Mouse (Mus musculus): ENCODE results near the gene Piwil4.
A peak's percentile ranks its signal among the peaks of the same experiment; 100 is the strongest.

Gene Piwil4

DNA sequence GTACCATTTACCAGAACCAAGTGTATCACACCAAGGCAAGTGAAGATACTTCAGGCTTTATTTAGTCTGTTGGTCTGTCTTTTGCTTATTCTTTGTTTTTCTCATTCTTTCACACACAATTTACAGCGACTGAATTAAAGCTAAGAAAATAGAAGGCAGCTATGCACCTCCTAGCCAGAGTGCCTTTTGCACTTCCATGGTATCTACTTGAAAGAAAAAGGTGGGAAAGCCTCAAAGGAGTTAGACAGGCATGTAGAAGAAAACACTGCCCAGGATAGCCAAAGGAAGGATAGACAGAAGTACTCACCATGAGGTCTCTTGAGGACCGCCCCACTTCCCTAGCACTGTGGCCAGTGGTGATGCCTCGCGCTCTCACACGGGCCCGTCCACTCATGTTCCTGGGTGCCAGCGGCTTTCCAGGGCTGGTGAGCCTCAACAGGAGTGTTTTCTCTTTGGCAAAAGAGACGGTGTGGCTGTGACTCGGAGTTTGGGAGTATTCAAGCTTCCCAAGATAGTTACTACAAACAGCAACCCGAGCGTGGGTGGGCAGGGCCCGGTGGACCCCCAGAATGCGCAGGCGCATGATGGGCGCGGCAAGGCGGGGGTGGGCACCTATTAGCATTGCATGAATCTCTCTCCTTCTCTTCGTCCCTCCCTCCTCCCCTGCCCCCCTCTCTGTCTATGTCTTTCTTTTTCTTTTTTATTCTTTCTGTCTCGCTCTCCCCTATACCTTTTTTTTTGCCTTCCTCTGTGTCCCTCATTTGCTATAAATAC lies at the start of gene Piwil4:
Gene Piwil4, minus strand, starts transcription at position 583 of the 774 bp plus-strand sequence.
- DNase-seq (ENCODE audit: low read depth, low spot score): no peak

GRCm38 (mm10) chr9:14787356-14787755 lies 46.8 kb upstream of the Piwil4 start:
- no peak for DNase-seq (ENCODE audit: low read depth, low spot score)

- peak; percentile 98 for DNase-seq (ENCODE audit: low read depth, low spot score)
Observed at GRCm38 (mm10) chr9:14784039-14785002, 43.8 kb upstream of the Piwil4 start, which contains the start of the genes Mre11a and Ankrd49. TSS of gene Mre11a (plus strand) at chr9:14784654. TSS of gene Ankrd49 (minus strand) at chr9:14784856.

DNA sequence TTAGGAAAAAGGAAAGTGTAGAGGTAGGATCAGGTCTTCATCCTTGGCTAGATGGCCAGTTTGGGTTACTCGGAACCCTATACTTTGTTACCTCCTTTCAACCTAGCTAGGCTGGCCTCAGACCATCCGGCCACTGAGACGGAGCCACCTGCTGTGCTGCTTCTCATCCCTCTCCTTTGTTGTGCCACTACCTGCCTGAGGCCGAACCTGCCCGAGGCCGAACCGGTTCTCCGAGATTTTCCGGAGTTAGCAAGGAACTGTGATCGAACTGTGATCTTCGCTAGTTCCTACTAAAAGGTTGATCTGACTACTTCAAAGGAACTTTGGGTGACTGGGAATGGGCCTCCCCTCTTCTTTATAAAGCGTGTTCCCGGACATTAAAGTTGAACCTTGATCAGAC lies 37.8 kb upstream of the Piwil4 start:
- no peak for DNase-seq (ENCODE audit: low read depth, low spot score)

DNA sequence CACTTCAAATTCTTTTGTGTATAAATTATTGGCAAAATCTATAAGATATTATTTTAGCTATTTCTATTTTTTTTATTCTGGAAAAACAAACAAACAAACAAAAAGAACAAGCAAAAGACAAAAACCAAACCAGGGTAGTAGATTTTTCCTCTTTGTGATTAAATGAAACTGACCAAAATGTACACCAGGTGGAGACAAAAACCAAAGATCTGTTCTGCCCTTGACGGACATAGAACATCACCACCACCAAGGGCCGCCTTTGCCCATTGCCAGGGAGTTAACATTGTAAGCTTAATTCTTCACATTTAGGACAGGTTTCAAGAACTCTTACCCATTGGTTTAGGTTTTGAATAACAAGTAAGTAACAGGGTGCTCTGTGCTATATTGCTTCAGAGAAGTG lies 33.3 kb upstream of the Piwil4 start:
- no peak for DNase-seq (ENCODE audit: low read depth, low spot score)

- no peak for DNase-seq (ENCODE audit: low read depth, low spot score)
Observed at GRCm38 (mm10) chr9:14772074-14772473, 31.5 kb upstream of the Piwil4 start.

- DNase-seq (ENCODE audit: low read depth, low spot score): no peak
Observed at GRCm38 (mm10) chr9:14770803-14771471, 30.4 kb upstream of the Piwil4 start, which contains the start of gene 1700012B09Rik. TSS of gene 1700012B09Rik (minus strand) at chr9:14771030.

GRCm38 (mm10) chr9:14769811-14770210 lies 29.3 kb upstream of the Piwil4 start:
- no peak for DNase-seq (ENCODE audit: low read depth, low spot score)

DNA sequence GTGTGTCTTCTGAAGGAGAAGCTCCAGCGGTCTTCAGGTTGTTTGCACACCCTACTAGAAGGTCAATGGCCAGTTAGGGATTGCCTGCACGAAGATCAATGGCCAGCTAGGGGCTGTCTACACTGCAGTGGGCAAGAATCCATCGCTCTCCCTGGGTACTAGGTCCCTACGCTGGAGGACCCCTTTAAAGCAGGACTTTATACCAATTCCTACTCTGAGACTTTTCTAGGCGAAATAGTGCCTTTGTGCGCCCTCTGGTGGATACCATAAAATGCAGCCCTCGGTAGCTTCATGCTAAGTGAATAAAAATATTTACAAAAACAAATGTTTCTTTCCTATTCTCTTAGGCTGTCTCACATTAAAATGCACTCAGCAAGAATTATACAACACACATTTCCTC lies 24.2 kb upstream of the Piwil4 start:
- peak; percentile 61 for DNase-seq (ENCODE audit: low read depth, low spot score)

GRCm38 (mm10) chr9:14759261-14759660 lies 18.7 kb upstream of the Piwil4 start:
- DNase-seq (ENCODE audit: low read depth, low spot score): no peak

DNA sequence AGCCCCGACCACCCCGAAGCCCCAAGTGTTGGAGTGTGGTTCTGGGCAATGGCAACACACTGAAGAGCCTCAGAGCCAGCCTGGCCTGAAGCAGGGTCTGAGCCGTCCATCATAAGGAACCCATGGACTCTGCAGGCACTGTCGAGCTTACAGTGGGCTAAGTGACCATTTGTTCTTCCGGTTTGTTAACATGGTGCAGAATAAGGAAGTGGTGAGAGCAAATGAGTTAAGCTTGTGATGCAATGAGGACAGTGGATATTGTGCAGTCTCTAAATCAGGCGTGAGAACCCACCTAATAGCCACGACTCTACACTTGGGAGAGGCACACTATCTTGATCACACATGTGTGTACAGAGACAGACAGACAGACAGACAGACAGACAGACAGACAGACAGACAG lies 18.1 kb upstream of the Piwil4 start:
- DNase-seq (ENCODE audit: low read depth, low spot score): no peak

DNA sequence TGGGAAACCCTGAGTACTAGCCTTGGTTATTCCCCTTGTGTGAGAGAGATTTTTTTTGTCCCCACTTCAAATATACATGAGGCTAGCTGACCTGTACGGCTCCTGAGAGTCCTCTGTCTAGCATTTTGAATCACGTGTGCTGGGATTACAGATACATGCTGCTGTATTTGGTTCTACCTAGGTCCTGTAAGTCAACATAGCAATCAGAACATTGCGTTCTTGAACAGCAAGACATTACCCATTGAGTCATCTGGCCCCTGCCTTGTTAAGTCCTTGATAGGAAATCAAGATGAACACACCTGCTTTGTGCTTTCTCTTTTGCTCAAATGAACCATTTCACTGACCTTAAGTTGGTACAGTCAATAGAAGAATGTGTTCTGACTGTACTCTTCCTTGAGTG lies 13.9 kb upstream of the Piwil4 start:
- no peak for DNase-seq (ENCODE audit: low read depth, low spot score)

DNA sequence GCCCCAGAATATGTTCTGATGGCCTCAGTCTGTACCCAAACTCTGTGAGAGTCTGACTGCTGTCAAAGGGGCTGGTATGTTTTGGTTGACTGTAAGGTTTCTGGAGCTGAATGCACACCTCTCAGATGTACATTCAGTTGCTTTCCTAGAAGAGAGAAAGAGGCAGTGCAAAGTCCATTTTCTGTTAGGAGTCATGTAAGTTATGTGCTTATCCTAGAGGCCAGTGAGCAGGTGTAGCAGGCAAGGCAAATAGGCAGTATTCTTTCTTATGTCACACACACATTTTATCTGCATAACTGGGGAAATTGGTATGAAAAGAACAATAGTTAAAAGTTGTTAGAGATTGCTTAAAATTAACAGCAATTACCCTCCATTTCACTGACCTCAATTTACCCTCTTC lies 13.4 kb upstream of the Piwil4 start:
- no peak for DNase-seq (ENCODE audit: low read depth, low spot score)

GRCm38 (mm10) chr9:14752001-14752522 lies 11.5 kb upstream of the Piwil4 start, which contains the start of gene Fut4:
TSS of gene Fut4 (minus strand) at chr9:14752393.
- peak; percentile 56 for DNase-seq (ENCODE audit: low read depth, low spot score)

GRCm38 (mm10) chr9:14751503-14752000 lies 11.0 kb upstream of the Piwil4 start:
- no peak for DNase-seq (ENCODE audit: low read depth, low spot score)

DNA sequence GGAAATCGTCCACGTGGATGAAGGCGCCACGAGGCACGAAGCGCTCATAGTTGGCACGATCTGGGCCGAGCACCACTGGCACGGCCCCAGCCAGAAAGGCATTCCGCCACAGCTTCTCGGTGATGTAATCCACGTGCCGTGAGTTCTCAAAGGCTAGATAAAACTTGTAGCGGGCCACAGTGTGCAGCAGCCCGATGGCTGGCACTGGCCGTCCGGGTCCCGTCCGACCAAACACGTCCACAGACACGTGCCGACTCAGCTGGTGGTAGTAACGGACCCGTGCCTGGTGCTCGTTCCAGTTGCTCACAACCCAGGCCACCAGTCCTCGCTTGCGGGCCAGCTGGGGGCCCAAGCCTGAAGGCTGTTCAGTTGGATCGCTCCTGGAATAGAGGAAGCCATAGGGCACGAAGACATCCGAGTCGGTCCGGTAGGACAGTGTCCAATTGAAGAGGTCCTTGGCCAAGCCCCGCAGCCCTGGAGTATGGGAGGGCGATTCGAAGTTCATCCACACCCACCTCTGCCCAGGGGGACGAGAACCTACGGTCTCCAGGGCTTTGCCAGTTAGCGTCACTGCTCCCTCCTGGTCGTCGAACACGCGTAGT lies 10.5 kb upstream of the Piwil4 start:
- DNase-seq (ENCODE audit: low read depth, low spot score): no peak

- DNase-seq (ENCODE audit: low read depth, low spot score): no peak
Observed at GRCm38 (mm10) chr9:14739498-14740150, 909 bp downstream of the Piwil4 start.

DNA sequence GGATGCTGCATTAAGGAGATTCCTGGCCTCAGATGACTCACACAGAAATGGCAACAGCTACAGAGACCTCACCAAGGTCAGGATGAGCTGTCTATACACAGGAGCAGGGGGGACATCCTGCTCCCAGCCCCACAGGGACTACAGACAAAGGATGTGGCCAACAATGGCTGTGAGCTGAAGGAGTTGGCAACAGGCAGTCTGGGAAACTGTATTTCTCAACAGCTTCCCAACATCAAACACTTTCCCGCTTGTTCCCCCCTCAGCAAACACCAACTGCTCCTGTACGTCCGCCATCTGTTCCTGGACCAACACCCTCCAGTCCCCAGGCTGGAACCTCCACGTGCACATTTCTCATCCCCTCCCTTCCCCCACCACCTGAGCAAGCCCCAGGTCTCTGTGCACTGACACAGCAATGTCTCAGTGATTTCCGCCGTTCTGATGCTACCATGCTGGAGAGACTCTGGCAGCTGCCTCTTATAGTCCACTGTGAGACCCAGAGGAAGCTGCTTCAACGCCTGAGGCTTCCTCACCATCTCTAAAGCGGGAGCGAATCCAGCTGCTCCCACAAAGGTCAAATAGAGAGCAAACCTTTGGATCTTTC lies 9.5 kb downstream of the Piwil4 start:
- DNase-seq (ENCODE audit: low read depth, low spot score): peak; percentile 25

DNA sequence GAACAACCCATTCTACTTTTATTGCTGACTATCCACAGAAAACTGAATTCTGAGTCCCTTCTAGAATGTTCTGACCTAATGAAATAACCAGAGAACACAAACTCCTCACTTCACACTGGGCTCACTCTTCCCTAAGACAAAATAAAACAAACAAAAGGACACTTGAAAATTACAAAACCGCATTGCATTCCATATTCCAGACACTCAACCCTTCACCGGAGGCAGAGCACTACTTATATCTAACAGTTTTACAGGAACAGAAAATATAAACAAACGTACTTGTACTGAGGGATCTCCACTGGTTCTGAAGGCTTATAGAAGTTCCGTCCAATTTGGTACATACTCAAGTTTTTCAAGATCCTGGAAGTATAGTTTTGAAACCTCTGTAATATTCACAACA lies 12.2 kb downstream of the Piwil4 start:
- DNase-seq (ENCODE audit: low read depth, low spot score): no peak

GRCm38 (mm10) chr9:14726629-14727028 lies 13.9 kb downstream of the Piwil4 start:
- DNase-seq (ENCODE audit: low read depth, low spot score): no peak

Measured in forelimb bud, embryonic 11.5 days (tissue).